Mouse (Mus musculus) myocyte (in vitro differentiated cells): ENCODE data around the gene Eps8.

ENCODE experiments used
- REST ChIP-seq: IDR thresholded peaks from one replicate; pipeline ENCODE4 v1.6.1; 2011; ENCODE audit warnings: mild to moderate bottlenecking, control low read depth, moderate library complexity; ENCODE audit not compliant: insufficient read depth, insufficient read length
- USF1 ChIP-seq: IDR thresholded peaks from one replicate; pipeline ENCODE4 v1.6.1; 2011; ENCODE audit warnings: low read depth, mild to moderate bottlenecking, control low read depth, moderate library complexity

- TF ChIP-seq USF1: no peak
- no peak for TF ChIP-seq REST
Measured at GRCm38 (mm10) chr6:137675556-137675955, 20.9 kb upstream of the Eps8 start.
